ENCODE assay signal across 25 mouse cellular contexts in genomic region chr17:12061381-12061780, GRCm38 (mm10).
"Had no signal": no experiment of that assay in that cellular context is flagged by ENCODE, and none has a peak within 500 bp of the region (broad histone marks: within the 10 kb centered on the region; RNA-seq: fewer than 3 reads in every experiment).

No protein-coding gene starts in this region.

- H3K4me3 ChIP-seq: gastrocnemius, adult 2 months; heart, adult 2 months; heart, embryonic 12.5 days; hindbrain, embryonic 10.5 days; hindbrain, embryonic 12.5 days; intestine, embryonic 15.5 days; layer of hippocampus, adult 2 months; left cerebral cortex, adult 2 months; limb, embryonic 10.5 days; limb, embryonic 12.5 days; liver, embryonic 12.5 days had no signal

- ATAC-seq: hindbrain, embryonic 16.5 days; inflammation-experienced regulatory T-cells, adult 6 months; intestine, embryonic 15.5 days; intestine, postnatal 0 days; liver, embryonic 12.5 days had no signal

- H3K9ac ChIP-seq: heart, embryonic 12.5 days; hindbrain, embryonic 12.5 days; hindbrain, embryonic 14.5 days; intestine, embryonic 15.5 days; limb, embryonic 12.5 days; liver, embryonic 12.5 days; liver, embryonic 14.5 days had no signal

- H3K4me2 ChIP-seq: heart, embryonic 12.5 days; hindbrain, embryonic 12.5 days; hindbrain, embryonic 14.5 days; intestine, embryonic 15.5 days; limb, embryonic 12.5 days; liver, embryonic 12.5 days had no signal

- H3K36me3 ChIP-seq: heart, embryonic 12.5 days; hindbrain, embryonic 10.5 days; hindbrain, embryonic 12.5 days; intestine, embryonic 15.5 days; limb, embryonic 10.5 days; limb, embryonic 12.5 days; liver, embryonic 12.5 days had no signal

- H3K27me3 ChIP-seq: hindbrain, embryonic 12.5 days; intestine, embryonic 15.5 days; limb, embryonic 12.5 days had no signal

- H3K27ac ChIP-seq: gastrocnemius, adult 2 months; heart, adult 2 months; hindbrain, embryonic 10.5 days; hindbrain, embryonic 12.5 days; hindbrain, embryonic 14.5 days; intestine, embryonic 15.5 days; layer of hippocampus, adult 2 months; left cerebral cortex, adult 2 months; limb, embryonic 10.5 days; limb, embryonic 12.5 days; liver, embryonic 12.5 days; liver, embryonic 14.5 days had no signal

- DNase-seq: gastrocnemius, adult 2 months; gastrocnemius, postnatal 10 days; gastrocnemius, postnatal 25 days; heart, adult 2 months; heart, postnatal 10 days; heart, postnatal 4 days; kidney, adult 18-20 months; kidney, adult 8-10 months; kidney, postnatal 10 days; kidney, postnatal 25 days; kidney, postnatal 4 days had no signal

- H3K4me1 ChIP-seq: heart, embryonic 12.5 days; hindbrain, embryonic 12.5 days; intestine, embryonic 15.5 days; limb, embryonic 10.5 days; limb, embryonic 12.5 days; liver, embryonic 12.5 days had no signal

- H3K9me3 ChIP-seq: hindbrain, embryonic 10.5 days; hindbrain, embryonic 12.5 days; intestine, embryonic 15.5 days; limb, embryonic 10.5 days; limb, embryonic 12.5 days; liver, embryonic 12.5 days had no signal
